Mouse (Mus musculus) embryonic fibroblast, embryonic 13.5 days (primary cell): ENCODE data around the gene Rfc5.

Source experiments
- CTCF ChIP-seq: IDR thresholded peaks from 2 replicates; pipeline ENCODE4 v1.5.1; 2011; ENCODE audit warnings: mild to moderate bottlenecking, control low read depth, low read length, moderate library complexity, borderline replicate concordance; ENCODE audit not compliant: insufficient read depth
- POLR2A ChIP-seq: IDR thresholded peaks from 2 replicates; pipeline ENCODE4 v1.6.1; 2011; ENCODE audit warnings: low read depth, mild to moderate bottlenecking, control low read depth, low read length, moderate library complexity

DNA sequence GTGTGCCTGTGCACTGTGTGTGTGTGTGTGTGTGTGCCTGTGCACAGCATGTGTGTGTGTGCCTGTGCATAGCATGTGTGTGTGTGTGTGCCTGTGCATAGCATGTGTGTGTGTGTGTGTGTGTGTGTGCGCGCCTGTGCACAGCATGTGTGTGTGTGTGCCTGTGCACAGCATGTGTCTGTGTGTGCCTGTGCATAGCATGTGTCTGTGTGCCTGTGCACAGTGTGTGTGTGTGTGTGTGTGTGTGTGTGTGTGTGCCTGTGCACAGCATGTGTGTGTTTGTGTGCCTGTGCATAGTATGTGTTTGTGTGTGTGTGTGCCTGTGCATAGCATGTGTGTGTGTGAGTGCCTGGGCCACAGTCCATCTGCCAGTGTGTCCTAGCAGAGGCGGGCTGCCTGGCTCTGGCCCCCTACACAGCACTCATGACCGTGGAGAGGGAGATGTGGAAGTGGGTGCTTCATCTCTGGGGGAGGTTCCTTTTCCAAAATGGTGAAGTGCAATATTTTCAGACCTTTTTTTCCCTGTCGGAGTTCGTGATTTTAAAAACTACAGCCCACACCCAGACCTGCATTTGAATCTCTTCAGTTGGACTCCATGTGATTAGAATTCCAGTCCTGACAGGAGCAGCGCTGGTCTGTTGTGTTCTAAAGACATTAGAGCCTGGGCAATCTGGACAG is 14.3 kb downstream of the Rfc5 start:
- no peak for TF ChIP-seq POLR2A
- TF ChIP-seq CTCF = peak; percentile 3; the same call in 1 of the 2 replicates
